Mouse (Mus musculus) bone marrow macrophage, adult 2 months (primary cell): ENCODE measurements around the gene Tacc2. TPM values are rescaled to one million over a fixed set of nuclear protein-coding genes. Genes with fewer than 3 reads are reported as not detected.

Experiments
- H3K27ac ChIP-seq: 2 replicates; pipeline ENCODE4 v1.5.1; 2012; ENCODE audit warnings: low read depth, low read length; ENCODE audit not compliant: insufficient read depth
- H3K4me1 ChIP-seq: 2 replicates; pipeline ENCODE4 v1.6.1; 2012; ENCODE audit warnings: low read length; ENCODE audit not compliant: control insufficient read depth, insufficient read depth
- H3K4me3 ChIP-seq: 2 replicates; pipeline ENCODE4 v1.5.1; 2012; ENCODE audit warnings: mild to moderate bottlenecking, low read length, moderate library complexity; ENCODE audit not compliant: insufficient read depth
- CTCF ChIP-seq: IDR thresholded peaks from 2 replicates; pipeline ENCODE4 v1.5.1; 2012; ENCODE audit warnings: low read depth, mild to moderate bottlenecking, low read length, moderate library complexity
- POLR2A ChIP-seq: IDR thresholded peaks from 2 replicates; pipeline ENCODE4 v1.6.1; 2012; ENCODE audit warnings: mild to moderate bottlenecking, low read depth, low read length, borderline replicate concordance
- polyA plus RNA-seq: library from polyadenylated mRNA; stranded (reverse); fragments of >200 nt; gene quantifications from 2 replicates; pipeline ENCODE4 v1.2.4, GENCODE M21; 2012; ENCODE audit not compliant: missing spikeins, insufficient read depth, insufficient read length

The Tacc2 gene
- polyA plus RNA-seq, 1 experiment = 2.9 TPM

GRCm38 (mm10) chr7:130727560-130727959 lies 150.3 kb downstream of the Tacc2 start:
- peaks cover 10% of the 10 kb centered on the region for H3K4me1 ChIP-seq
- TF ChIP-seq POLR2A = no peak
- no peak for TF ChIP-seq CTCF
- H3K27ac ChIP-seq = no peak overlapping the region
- no peak overlapping the region for H3K4me3 ChIP-seq

GRCm38 (mm10) chr7:130731792-130732191 lies 154.6 kb downstream of the Tacc2 start:
- TF ChIP-seq POLR2A (no peak), CTCF (no peak)
- Histone ChIP-seq H3K27ac (no peak overlapping the region), H3K4me1 (peaks cover under 1% of the 10 kb centered on the region; the same call in 1 of the 2 replicates), H3K4me3 (no peak overlapping the region)

- Histone ChIP-seq H3K4me1 (no peaks in the 10 kb centered on the region), H3K27ac (no peak overlapping the region), H3K4me3 (no peak overlapping the region)
- TF ChIP-seq POLR2A (no peak), CTCF (no peak)
These were observed 155.7 kb downstream of the Tacc2 start for GRCm38 (mm10) chr7:130732908-130733307.

GRCm38 (mm10) chr7:130733423-130733822 lies 156.2 kb downstream of the Tacc2 start:
- TF ChIP-seq CTCF (no peak), POLR2A (no peak)
- Histone ChIP-seq H3K4me3 (no peak overlapping the region), H3K27ac (no peak overlapping the region), H3K4me1 (no peaks in the 10 kb centered on the region)

GRCm38 (mm10) chr7:130734195-130734787 lies 157.1 kb downstream of the Tacc2 start:
- H3K4me3 ChIP-seq = no peak overlapping the region
- H3K4me1 ChIP-seq = no peaks in the 10 kb centered on the region
- TF ChIP-seq POLR2A (no peak), CTCF (peak; percentile 26; the same call in 1 of the 2 replicates)
- no peak overlapping the region for H3K27ac ChIP-seq

- H3K27ac ChIP-seq = no peak overlapping the region
- TF ChIP-seq POLR2A (no peak), CTCF (no peak)
- no peak overlapping the region for H3K4me3 ChIP-seq
- H3K4me1 ChIP-seq = no peaks in the 10 kb centered on the region
These were observed 163.9 kb downstream of the Tacc2 start for GRCm38 (mm10) chr7:130741099-130741498.

- no peak for TF ChIP-seq POLR2A
- TF ChIP-seq CTCF = no peak
- Histone ChIP-seq H3K4me1 (no peaks in the 10 kb centered on the region), H3K4me3 (no peak overlapping the region), H3K27ac (no peak overlapping the region)
These were observed 166.2 kb downstream of the Tacc2 start for GRCm38 (mm10) chr7:130743239-130744025.

- H3K4me3 ChIP-seq = no peak overlapping the region
- no peak overlapping the region for H3K27ac ChIP-seq
- H3K4me1 ChIP-seq = no peaks in the 10 kb centered on the region
- TF ChIP-seq POLR2A (no peak), CTCF (no peak)
These were observed 171.9 kb downstream of the Tacc2 start for GRCm38 (mm10) chr7:130749165-130749564.

GRCm38 (mm10) chr7:130750752-130751490 lies 173.7 kb downstream of the Tacc2 start:
- Histone ChIP-seq H3K4me1 (no peaks in the 10 kb centered on the region), H3K4me3 (no peak overlapping the region), H3K27ac (no peak overlapping the region)
- no peak for TF ChIP-seq CTCF
- TF ChIP-seq POLR2A = no peak

- Histone ChIP-seq H3K4me1 (no peaks in the 10 kb centered on the region), H3K27ac (no peak overlapping the region), H3K4me3 (no peak overlapping the region)
- TF ChIP-seq POLR2A = no peak
- no peak for TF ChIP-seq CTCF
These were observed 174.4 kb downstream of the Tacc2 start for GRCm38 (mm10) chr7:130751678-130752077.
